Mouse (Mus musculus) forebrain, embryonic 16.5 days (tissue): ENCODE data around the gene Ets1. TPM values are rescaled to one million over a fixed set of nuclear protein-coding genes. Genes with fewer than 3 reads are reported as not detected.

Source experiments
- ATAC-seq: fragments of 200-750 bp; cut with Nextera tagmentation; 2 replicates; pipeline ENCODE4 v1.8.0; 2017; ENCODE audit warnings: mild to moderate bottlenecking, moderate library complexity
- H3K27ac ChIP-seq: fragments of 300-500 bp; sonication (generic); 2 replicates; pipeline ENCODE4 v1.5.1; 2014; ENCODE audit warnings: low read length, control low read depth
- H3K27me3 ChIP-seq: fragments of 300-500 bp; sonication (generic); replicated peaks from 2 replicates; pipeline ENCODE4 v1.6.1; 2014; ENCODE audit warnings: low read length; ENCODE audit not compliant: control insufficient read depth, insufficient read depth
- H3K36me3 ChIP-seq: fragments of 300-500 bp; sonication (generic); 2 replicates; pipeline ENCODE4 v1.6.1; 2014; ENCODE audit not compliant: control insufficient read depth, insufficient read depth
- H3K4me1 ChIP-seq: fragments of 300-500 bp; sonication (generic); replicated peaks from 2 replicates; pipeline ENCODE4 v1.6.1; 2014; ENCODE audit warnings: low read length; ENCODE audit not compliant: control insufficient read depth, insufficient read depth
- H3K4me2 ChIP-seq: fragments of 300-500 bp; sonication (generic); 2 replicates; pipeline ENCODE4 v1.6.1; 2014; ENCODE audit warnings: mild to moderate bottlenecking, low read length, control low read depth
- H3K4me3 ChIP-seq: fragments of 300-500 bp; sonication (generic); replicated peaks from 2 replicates; pipeline ENCODE4 v1.5.1; 2014; ENCODE audit warnings: mild to moderate bottlenecking, low read length, control low read depth
- H3K9ac ChIP-seq: fragments of 300-500 bp; sonication (generic); replicated peaks from 2 replicates; pipeline ENCODE4 v1.6.1; 2014; ENCODE audit warnings: low read depth, low read length, control low read depth
- H3K9me3 ChIP-seq: fragments of 300-500 bp; sonication (generic); 2 replicates; pipeline ENCODE4 v1.6.1; 2016; ENCODE audit warnings: low read length; ENCODE audit not compliant: control insufficient read depth
- WGBS: fragments of 180-500 bp; shearing (Covaris S2); extraction: QIAGEN DNeasy Blood & Tissue Kit; methylation state at CpG from one replicate; pipeline ENCODE4 v1.1.7; 2014; 5-methylcytosine and 5-hydroxymethylcytosine counted together
- polyA plus RNA-seq: library from polyadenylated mRNA; unstranded; fragments of >200 nt; fragmentation: Nextera tagmentation; extraction: Ambion mirVana; gene quantifications from 2 replicates; pipeline ENCODE4 v1.2.1, GENCODE M21; 2015

Gene Ets1
- polyA plus RNA-seq, 1 experiment from 2014 or later = 21.3 TPM

GRCm38 (mm10) chr9:32748552-32748951 is 112.5 kb downstream of the Ets1 start:
- ATAC-seq = no peak
- WGBS = 94% methylated on average over 5 of the region's 5 CpGs

GRCm38 (mm10) chr9:32749721-32750480 is 113.9 kb downstream of the Ets1 start:
- Histone ChIP-seq H3K4me3 (no peak overlapping the region), H3K27ac (no peak overlapping the region), H3K9me3 (no peaks in the 10 kb centered on the region), H3K4me1 (no peaks in the 10 kb centered on the region), H3K4me2 (no peak overlapping the region), H3K36me3 (no peaks in the 10 kb centered on the region), H3K9ac (no peak overlapping the region), H3K27me3 (no peaks in the 10 kb centered on the region)
- no peak for ATAC-seq
- WGBS = 89% methylated on average over 13 of the region's 13 CpGs

More at GRCm38 (mm10) chr9:32748552-32748951, 112.5 kb downstream of the Ets1 start:
- H3K4me2 ChIP-seq = no peak overlapping the region
- H3K36me3 ChIP-seq = no peaks in the 10 kb centered on the region
- no peaks in the 10 kb centered on the region for H3K9me3 ChIP-seq
- no peak overlapping the region for H3K27ac ChIP-seq
- no peak overlapping the region for H3K9ac ChIP-seq
- no peaks in the 10 kb centered on the region for H3K4me1 ChIP-seq
- no peak overlapping the region for H3K4me3 ChIP-seq
- H3K27me3 ChIP-seq = no peaks in the 10 kb centered on the region

- 82% methylated on average over 5 of the region's 5 CpGs for WGBS
- H3K9me3 ChIP-seq = no peaks in the 10 kb centered on the region
Measured at GRCm38 (mm10) chr9:32752602-32753001, 116.6 kb downstream of the Ets1 start.

GRCm38 (mm10) chr9:32754311-32754710 is 118.3 kb downstream of the Ets1 start:
- Histone ChIP-seq H3K4me3 (no peak overlapping the region), H3K27me3 (no peaks in the 10 kb centered on the region), H3K4me1 (no peaks in the 10 kb centered on the region), H3K9me3 (no peaks in the 10 kb centered on the region), H3K4me2 (no peak overlapping the region), H3K36me3 (no peaks in the 10 kb centered on the region), H3K9ac (no peak overlapping the region), H3K27ac (no peak overlapping the region)
- no peak for ATAC-seq
- 92% methylated on average over 15 of the region's 15 CpGs for WGBS

More at GRCm38 (mm10) chr9:32752602-32753001, 116.6 kb downstream of the Ets1 start:
- Histone ChIP-seq H3K27me3 (no peaks in the 10 kb centered on the region), H3K4me2 (no peak overlapping the region), H3K36me3 (no peaks in the 10 kb centered on the region), H3K4me1 (no peaks in the 10 kb centered on the region), H3K27ac (no peak overlapping the region), H3K9ac (no peak overlapping the region), H3K4me3 (no peak overlapping the region)
- no peak for ATAC-seq

DNA sequence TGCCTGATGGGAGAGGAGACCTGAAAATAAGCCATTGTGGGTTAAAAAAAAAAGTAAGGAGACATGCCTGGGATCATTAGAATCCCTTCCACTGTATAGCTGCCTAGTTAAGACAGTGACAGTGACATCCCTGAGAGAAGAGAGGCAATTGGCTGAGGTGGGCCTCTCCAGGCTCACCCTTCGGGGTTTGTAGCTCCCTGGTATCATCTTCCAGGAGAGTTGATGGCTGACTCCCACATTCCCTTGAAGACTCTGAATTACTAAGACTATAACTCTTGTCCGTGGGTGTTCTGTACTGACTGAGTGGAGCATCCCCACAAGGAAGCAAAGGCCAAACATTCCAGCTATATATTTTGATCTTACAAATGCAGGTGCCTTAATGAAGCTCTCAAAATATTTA is 120.0 kb downstream of the Ets1 start:
- no peak for ATAC-seq
- Histone ChIP-seq H3K36me3 (no peaks in the 10 kb centered on the region), H3K9ac (no peak overlapping the region), H3K4me2 (no peak overlapping the region), H3K27me3 (no peaks in the 10 kb centered on the region), H3K9me3 (no peaks in the 10 kb centered on the region), H3K4me1 (no peaks in the 10 kb centered on the region), H3K4me3 (no peak overlapping the region), H3K27ac (no peak overlapping the region)
- WGBS = 88% methylated on average over 2 of the region's 2 CpGs

DNA sequence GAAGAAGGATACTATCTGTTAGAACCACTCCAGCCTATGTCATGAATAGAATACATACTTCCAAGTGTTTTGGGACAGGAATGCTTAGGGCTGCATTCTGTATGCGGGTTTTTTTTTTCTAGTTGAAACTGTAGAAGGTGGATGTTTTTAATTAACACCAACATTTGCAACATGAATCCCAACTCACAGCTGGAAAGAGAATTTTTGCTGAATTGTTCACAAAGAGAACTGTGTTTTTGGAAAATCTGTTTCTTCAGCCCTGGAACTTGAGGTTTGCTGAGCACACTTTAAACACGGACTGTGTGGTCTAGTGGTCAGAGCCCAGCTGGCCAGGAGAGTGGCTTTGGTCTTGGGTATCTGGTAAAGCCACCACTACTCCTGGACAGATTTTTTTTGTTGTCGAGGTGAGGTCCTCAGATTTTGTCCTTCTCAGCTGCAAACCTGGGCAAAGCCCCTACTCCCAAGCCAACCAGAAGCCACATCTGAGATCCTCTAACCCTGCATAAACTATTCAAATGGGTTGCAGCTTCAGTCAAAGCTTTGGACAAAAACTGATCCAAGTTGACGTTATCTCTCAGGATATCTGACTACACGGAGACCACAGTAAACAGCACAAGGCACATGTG is 122.4 kb downstream of the Ets1 start:
- 87% methylated on average over 5 of the region's 5 CpGs for WGBS
- no peaks in the 10 kb centered on the region for H3K4me1 ChIP-seq
- no peak for ATAC-seq

DNA sequence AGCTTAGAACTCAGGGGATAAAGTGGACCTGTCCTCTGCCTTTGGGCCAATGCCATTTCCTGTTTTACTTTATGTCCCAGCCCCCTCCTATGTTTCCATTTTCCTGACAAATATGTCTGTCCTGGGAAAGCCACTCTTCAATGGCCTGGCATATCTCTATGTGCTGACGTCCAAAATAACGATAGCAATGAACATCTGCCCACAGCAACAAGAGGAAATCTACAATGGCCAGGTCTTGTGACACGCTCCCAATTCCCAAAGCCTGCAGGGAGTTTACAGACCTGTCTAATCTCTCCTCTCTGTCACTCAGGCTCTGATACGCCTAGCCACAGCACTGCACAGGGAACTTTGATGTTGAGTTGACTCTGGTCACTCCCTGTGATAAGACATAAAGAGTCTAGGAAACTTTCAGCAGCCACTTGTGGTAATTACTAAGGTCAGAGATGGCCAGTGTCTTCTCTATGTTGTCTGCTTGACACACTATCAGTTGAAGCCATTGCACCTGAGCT is 124.7 kb downstream of the Ets1 start:
- H3K9me3 ChIP-seq = no peaks in the 10 kb centered on the region
- no peak for ATAC-seq
- no peaks in the 10 kb centered on the region for H3K27me3 ChIP-seq
- H3K4me2 ChIP-seq = no peak overlapping the region
- no peaks in the 10 kb centered on the region for H3K4me1 ChIP-seq
- WGBS = 97% methylated on average over 4 of the region's 4 CpGs
- no peak overlapping the region for H3K27ac ChIP-seq
- H3K36me3 ChIP-seq = no peaks in the 10 kb centered on the region
- no peak overlapping the region for H3K9ac ChIP-seq
- H3K4me3 ChIP-seq = no peak overlapping the region

More for the DNA sequence above, 122.4 kb downstream of the Ets1 start:
- Histone ChIP-seq H3K4me3 (no peak overlapping the region), H3K9me3 (no peaks in the 10 kb centered on the region), H3K27ac (no peak overlapping the region), H3K36me3 (no peaks in the 10 kb centered on the region), H3K27me3 (no peaks in the 10 kb centered on the region), H3K9ac (no peak overlapping the region), H3K4me2 (no peak overlapping the region)

DNA sequence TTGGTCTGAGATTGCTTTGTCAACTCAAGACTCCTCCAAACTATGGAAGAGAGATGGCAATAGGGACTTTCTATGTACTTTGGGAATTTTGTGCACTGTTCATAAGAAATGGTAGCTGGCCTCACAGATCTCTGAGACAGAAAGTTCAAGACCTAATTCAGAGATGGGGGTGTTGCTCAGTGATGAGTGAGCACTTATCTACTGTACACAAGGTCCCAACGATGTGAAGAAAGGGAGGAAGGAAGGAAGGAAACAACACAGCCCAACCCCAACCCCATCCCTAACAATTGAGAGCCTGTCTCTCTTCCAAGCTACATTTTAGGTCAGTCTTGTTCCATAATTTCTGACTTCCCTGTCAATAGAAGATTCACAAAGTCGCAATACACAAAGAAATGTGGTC is 125.3 kb downstream of the Ets1 start:
- no peaks in the 10 kb centered on the region for H3K4me1 ChIP-seq
- no peaks in the 10 kb centered on the region for H3K27me3 ChIP-seq
- H3K4me3 ChIP-seq = no peak overlapping the region
- H3K4me2 ChIP-seq = no peak overlapping the region
- ATAC-seq = no peak
- no peak overlapping the region for H3K9ac ChIP-seq
- H3K36me3 ChIP-seq = no peaks in the 10 kb centered on the region
- no peak overlapping the region for H3K27ac ChIP-seq
- WGBS = 84% methylated on average over 2 of the region's 2 CpGs
- no peaks in the 10 kb centered on the region for H3K9me3 ChIP-seq

DNA sequence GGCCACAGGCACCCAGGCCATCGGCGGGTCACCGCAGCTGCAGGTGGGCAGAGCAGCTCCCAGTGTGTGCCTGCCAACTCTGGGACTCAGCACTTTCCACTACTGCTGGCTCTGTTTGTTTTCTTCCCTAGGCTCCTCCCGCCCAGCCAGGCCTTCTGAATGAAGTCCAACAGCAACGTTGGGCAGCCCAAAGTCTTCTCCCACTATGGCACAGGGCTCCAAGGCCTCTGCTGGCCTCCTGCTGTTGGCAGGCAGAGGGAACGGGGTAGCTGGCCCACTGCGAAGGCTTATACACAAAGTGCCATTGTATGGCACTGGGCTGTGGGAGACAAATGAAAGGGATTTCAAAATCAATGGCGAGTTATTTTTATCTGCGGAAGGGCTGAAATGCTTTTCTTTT is 128.4 kb downstream of the Ets1 start:
- no peak overlapping the region for H3K4me3 ChIP-seq
- WGBS = 46% methylated on average over 9 of the region's 9 CpGs
- H3K27me3 ChIP-seq = no peaks in the 10 kb centered on the region
- H3K9me3 ChIP-seq = no peaks in the 10 kb centered on the region
- no peaks in the 10 kb centered on the region for H3K36me3 ChIP-seq
- H3K9ac ChIP-seq = no peak overlapping the region
- no peak overlapping the region for H3K4me2 ChIP-seq
- no peak for ATAC-seq
- no peaks in the 10 kb centered on the region for H3K4me1 ChIP-seq
- no peak overlapping the region for H3K27ac ChIP-seq
